ENCODE assay signal across 8 mouse cellular contexts in genomic region chr12:110373408-110374065, GRCm38 (mm10).
A peak's percentile ranks its signal among the peaks of the same experiment; 100 is the strongest.
DNase-seq lines count a peak whose midpoint lies in the region; ATAC-seq lines count a peak whose summit lies in the region.

No protein-coding gene starts in this region.

- 2% methylated on average over 27 of the region's 27 CpGs for WGBS in hindbrain, embryonic 12.5 days

- no peak overlapping the region for H3K27ac ChIP-seq in hindbrain, embryonic 12.5 days

- peak; percentile 77 for DNase-seq in MN1 (ENCODE audit: low spot score)
- DNase-seq in cerebellum, adult 9-11 months, result peak; percentile 70
- DNase-seq in frontal cortex, postnatal 10 days (ENCODE audit: low spot score in 2 of 2), result peak; percentile 76 to 84
- DNase-seq in layer of hippocampus, postnatal 10 days (ENCODE audit: low spot score in 2 of 2), result peak; percentile 92 to 93
- DNase-seq in lung, postnatal 14 days, result peak; percentile 86
- DNase-seq in retina, embryonic 14.5 days (ENCODE audit: low spot score), result peak; percentile 94
- DNase-seq in thymus, postnatal 4 days, result peak; percentile 84

- ATAC-seq in hindbrain, embryonic 12.5 days (ENCODE audit: low FRiP score), result peak; percentile 80

- H3K9ac ChIP-seq in hindbrain, embryonic 12.5 days, result no peak overlapping the region

- H3K27me3 ChIP-seq in hindbrain, embryonic 12.5 days, result peaks cover 33% of the 10 kb centered on the region

- H3K4me1 ChIP-seq in hindbrain, embryonic 12.5 days, result peaks cover 29% of the 10 kb centered on the region

- no peaks in the 10 kb centered on the region for H3K9me3 ChIP-seq in hindbrain, embryonic 12.5 days (replicated peaks)

- no peak overlapping the region for H3K4me3 ChIP-seq in hindbrain, embryonic 12.5 days

- peak overlapping the region; percentile 30; the same call in 1 of the 2 replicates for H3K4me2 ChIP-seq in hindbrain, embryonic 12.5 days (replicated peaks)

- H3K36me3 ChIP-seq in hindbrain, embryonic 12.5 days, result no peaks in the 10 kb centered on the region
